8 mouse cellular contexts compared by ENCODE assay signal in the genomic region with DNA sequence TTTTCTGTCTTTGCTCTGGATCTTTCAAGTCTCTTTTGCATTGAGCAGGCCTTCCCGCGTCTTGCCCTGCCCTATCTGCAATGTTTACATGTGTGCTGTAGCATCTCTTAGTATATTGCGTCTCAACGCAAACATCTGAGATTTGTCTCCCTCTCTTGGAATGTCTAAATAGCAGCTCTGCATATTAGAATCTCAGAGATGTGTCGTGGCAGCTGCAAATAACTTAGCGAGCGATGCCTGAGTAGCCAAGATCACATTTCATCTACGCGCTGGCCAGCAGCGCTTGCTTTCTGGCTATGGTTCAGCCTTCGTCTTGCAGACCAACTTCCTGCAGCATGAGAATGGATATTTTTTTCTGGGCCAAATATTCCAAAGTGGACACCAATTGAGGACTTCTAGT.
DNase-seq lines count a peak whose midpoint lies in the region; ATAC-seq and TF ChIP-seq lines count a peak whose summit lies in the region.

No protein-coding gene starts in this region.

- H3K27me3 ChIP-seq in embryonic facial prominence, embryonic 12.5 days, result no peaks in the 10 kb centered on the region
- H3K27me3 ChIP-seq in intestine, embryonic 14.5 days (replicated peaks; ENCODE audit: control insufficient read depth, insufficient read depth, low read length), result no peaks in the 10 kb centered on the region
- H3K27me3 ChIP-seq in lung, postnatal 0 days (replicated peaks; ENCODE audit: insufficient read depth, low read length), result no peaks in the 10 kb centered on the region

- DNase-seq in embryo, embryonic 10 days (ENCODE audit: low spot score), result peak; percentile 17
- no peak for DNase-seq in embryo, embryonic 9.5 days (ENCODE audit: extremely low spot score)
- DNase-seq in intestine, embryonic 14.5 days (ENCODE audit: low spot score), result no peak
- DNase-seq in lung, postnatal 0 days (ENCODE audit: low spot score), result peak; percentile 59
- DNase-seq in left cerebral cortex, postnatal 14 days (ENCODE audit: low spot score in 2 of 2), result no peak
- no peak for DNase-seq in thymus, postnatal 25 days
- DNase-seq in adrenal gland, adult (ENCODE audit: inconsistent age in 2 of 2, low spot score in 1 of 2), result no peak

- no peak overlapping the region for H3K9ac ChIP-seq in embryonic facial prominence, embryonic 12.5 days
- no peak overlapping the region for H3K9ac ChIP-seq in intestine, embryonic 14.5 days (ENCODE audit: low read length)
- H3K9ac ChIP-seq in lung, postnatal 0 days (replicated peaks; ENCODE audit: low read depth), result no peak overlapping the region

- H3K4me1 ChIP-seq in embryonic facial prominence, embryonic 12.5 days, result peaks cover 4% of the 10 kb centered on the region; the same call in 1 of the 2 replicates
- H3K4me1 ChIP-seq in intestine, embryonic 14.5 days (replicated peaks; ENCODE audit: control insufficient read depth, insufficient read depth, low read length), result peaks cover 8% of the 10 kb centered on the region; the same call in 1 of the 2 replicates
- H3K4me1 ChIP-seq in lung, postnatal 0 days (ENCODE audit: insufficient read depth, low read depth, low read length), result no peaks in the 10 kb centered on the region

- no peak overlapping the region for H3K4me3 ChIP-seq in embryonic facial prominence, embryonic 12.5 days
- H3K4me3 ChIP-seq in intestine, embryonic 14.5 days (ENCODE audit: low read depth, low read length), result no peak overlapping the region
- no peak overlapping the region for H3K4me3 ChIP-seq in lung, postnatal 0 days (ENCODE audit: low read depth, low read length)

- no peak for TF ChIP-seq EP300 in lung, postnatal 0 days (IDR thresholded peaks at IDR 0.05)

- 35% methylated on average over 11 of the region's 11 CpGs for WGBS in embryonic facial prominence, embryonic 12.5 days
- 26% methylated on average over 11 of the region's 11 CpGs for WGBS in intestine, embryonic 14.5 days
- WGBS in lung, postnatal 0 days, result 48% methylated on average over 11 of the region's 11 CpGs

- intact Hi-C loops in left cerebral cortex, postnatal 14 days (cut with DNase I), result no loop called here

- H3K4me2 ChIP-seq in embryonic facial prominence, embryonic 12.5 days (replicated peaks), result no peak overlapping the region
- H3K4me2 ChIP-seq in intestine, embryonic 14.5 days (ENCODE audit: low read length), result no peak overlapping the region
- H3K4me2 ChIP-seq in lung, postnatal 0 days (replicated peaks; ENCODE audit: low read depth, low read length), result no peak overlapping the region

- H3K27ac ChIP-seq in embryonic facial prominence, embryonic 12.5 days, result peak overlapping the region; percentile 50; the same call in 1 of the 2 replicates
- peak overlapping the region; percentile 54; the same call in 1 of the 2 replicates for H3K27ac ChIP-seq in intestine, embryonic 14.5 days (ENCODE audit: low read depth)
- H3K27ac ChIP-seq in lung, postnatal 0 days (ENCODE audit: low read length), result no peak overlapping the region

- no peak for ATAC-seq in embryonic facial prominence, embryonic 12.5 days (ENCODE audit: insufficient number of reproducible peaks, insufficient read depth, low FRiP score, low TSS enrichment)
- ATAC-seq in intestine, embryonic 14.5 days (replicated peaks; ENCODE audit: low FRiP score, low TSS enrichment, low read depth), result no peak
- peak; percentile 25; the same call in 1 of the 2 replicates for ATAC-seq in lung, postnatal 0 days

- no peaks in the 10 kb centered on the region for H3K9me3 ChIP-seq in embryonic facial prominence, embryonic 12.5 days
- H3K9me3 ChIP-seq in intestine, embryonic 14.5 days (ENCODE audit: control insufficient read depth, low read length), result no peaks in the 10 kb centered on the region
- H3K9me3 ChIP-seq in lung, postnatal 0 days (ENCODE audit: low read length), result no peaks in the 10 kb centered on the region

- no peaks in the 10 kb centered on the region for H3K36me3 ChIP-seq in embryonic facial prominence, embryonic 12.5 days
- H3K36me3 ChIP-seq in intestine, embryonic 14.5 days (ENCODE audit: control insufficient read depth, insufficient read depth, low read length), result no peaks in the 10 kb centered on the region
- H3K36me3 ChIP-seq in lung, postnatal 0 days (ENCODE audit: insufficient read depth, low read length), result no peaks in the 10 kb centered on the region

- peak; percentile 35; the same call in 1 of the 2 replicates for TF ChIP-seq CTCF in lung, postnatal 0 days (IDR thresholded peaks at IDR 0.05)

Comparison
In these comparisons a context has a peak if more than half of its experiments do, and no peak if none do; other contexts are left out.
1. DNase-seq: peak in embryo, embryonic 10 days (single experiment) and lung, postnatal 0 days (single experiment); none in embryo, embryonic 9.5 days (single experiment), intestine, embryonic 14.5 days (single experiment), left cerebral cortex, postnatal 14 days (0 of 2), thymus, postnatal 25 days (single experiment) and adrenal gland, adult (0 of 2).